In the genomic region with DNA sequence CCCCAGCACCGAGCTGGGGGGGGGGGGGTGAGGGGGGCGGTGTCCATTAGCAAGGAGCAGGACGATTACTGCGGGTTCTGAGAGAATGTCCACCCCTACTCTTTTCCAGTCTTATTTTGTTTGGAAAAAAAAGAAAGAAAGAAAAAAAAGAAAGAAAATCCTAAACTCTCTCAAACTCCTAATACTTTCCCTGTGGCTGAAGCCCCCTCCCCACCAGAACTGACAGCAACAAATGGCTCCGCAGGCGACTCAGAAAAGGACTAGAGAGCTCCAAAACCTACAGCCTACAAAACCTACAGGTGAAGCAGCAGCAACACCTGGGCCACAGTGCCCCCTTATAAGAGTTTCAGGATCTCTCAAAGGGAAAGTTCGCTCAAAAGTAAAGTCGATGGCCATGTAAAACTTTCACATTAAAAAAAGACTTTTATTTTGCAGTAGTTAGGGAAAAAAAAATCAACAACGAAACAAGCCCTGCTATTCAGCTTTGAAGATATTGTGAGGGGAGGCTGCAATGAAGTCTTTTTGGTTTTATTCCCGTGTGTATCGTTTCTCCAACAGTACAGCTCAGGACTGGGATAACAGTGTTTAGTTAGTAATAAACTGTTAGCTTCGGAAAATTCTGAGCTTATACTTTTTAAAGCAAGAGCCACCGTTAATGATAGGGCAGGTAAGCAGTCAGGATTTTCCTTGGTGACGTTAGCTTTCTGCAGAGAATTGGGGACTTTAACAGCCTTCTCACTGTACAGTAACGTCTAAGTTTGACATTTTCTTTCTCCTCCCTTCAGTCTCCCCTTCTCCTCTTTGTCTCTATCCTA, we compare ENCODE assay signal across 9 mouse cellular contexts. TPM values are rescaled to one million over a fixed set of nuclear protein-coding genes. Genes with fewer than 3 reads are reported as not detected.
A peak's percentile ranks its signal among the peaks of the same experiment; 100 is the strongest.
DNase-seq lines count a peak whose midpoint lies in the region; ATAC-seq and TF ChIP-seq lines count a peak whose summit lies in the region.
"Had no signal": no experiment of that assay in that cellular context is flagged by ENCODE, and none has a peak within 500 bp of the region (broad histone marks: within the 10 kb centered on the region; RNA-seq: fewer than 3 reads in every experiment).

No protein-coding gene starts in this region.

- no peaks in the 10 kb centered on the region for H3K36me3 ChIP-seq in intestine, embryonic 16.5 days (ENCODE audit: control insufficient read depth, insufficient read depth, low read length)
- no peaks in the 10 kb centered on the region for H3K36me3 ChIP-seq in intestine, postnatal 0 days (ENCODE audit: control insufficient read depth, insufficient read depth)
- no peaks in the 10 kb centered on the region for H3K36me3 ChIP-seq in hindbrain, embryonic 10.5 days
- H3K36me3 ChIP-seq in midbrain, embryonic 13.5 days = no peaks in the 10 kb centered on the region

- H3K9me3 ChIP-seq in intestine, embryonic 16.5 days (ENCODE audit: control insufficient read depth, low read length) = no peaks in the 10 kb centered on the region
- H3K9me3 ChIP-seq in intestine, postnatal 0 days (ENCODE audit: control insufficient read depth) = no peaks in the 10 kb centered on the region
- H3K9me3 ChIP-seq in hindbrain, embryonic 10.5 days = no peaks in the 10 kb centered on the region
- no peaks in the 10 kb centered on the region for H3K9me3 ChIP-seq in midbrain, embryonic 13.5 days

- TF ChIP-seq CTCF in intestine, postnatal 0 days (IDR thresholded peaks at IDR 0.05; ENCODE audit: low read depth) = no peak

- ATAC-seq in intestine, embryonic 16.5 days = no peak
- ATAC-seq in intestine, postnatal 0 days = no peak
- no peak for ATAC-seq in midbrain, embryonic 13.5 days
- ATAC-seq in inflammation-experienced regulatory T-cells, adult 6 months = no peak

- no peak overlapping the region for H3K27ac ChIP-seq in intestine, embryonic 16.5 days (ENCODE audit: low read length)
- H3K27ac ChIP-seq in intestine, postnatal 0 days (ENCODE audit: low read depth, low read length) = no peak overlapping the region
- peak overlapping the region; percentile 99 for H3K27ac ChIP-seq in hindbrain, embryonic 10.5 days
- peak overlapping the region; percentile 95 for H3K27ac ChIP-seq in midbrain, embryonic 13.5 days

- H3K4me3 ChIP-seq in intestine, embryonic 16.5 days (ENCODE audit: low read length) = 0 out of 2 replicates have a peak overlapping the region, but pooled peaks have one; percentile 0
- no peak overlapping the region for H3K4me3 ChIP-seq in intestine, postnatal 0 days (ENCODE audit: low read depth, low read length)
- peak overlapping the region; percentile 82 for H3K4me3 ChIP-seq in hindbrain, embryonic 10.5 days
- peak overlapping the region; percentile 53 for H3K4me3 ChIP-seq in midbrain, embryonic 13.5 days (replicated peaks)

- WGBS in intestine, embryonic 16.5 days = 1% methylated on average over 15 of the region's 15 CpGs
- 2% methylated on average over 15 of the region's 15 CpGs for WGBS in intestine, postnatal 0 days
- WGBS in hindbrain, embryonic 10.5 days = under 1% methylated on average over 15 of the region's 15 CpGs
- WGBS in midbrain, embryonic 13.5 days = 1% methylated on average over 15 of the region's 15 CpGs

- H3K4me1 ChIP-seq in intestine, embryonic 16.5 days (ENCODE audit: control insufficient read depth, insufficient read depth, low read length) = peaks cover 10% of the 10 kb centered on the region; the same call in 1 of the 2 replicates
- H3K4me1 ChIP-seq in intestine, postnatal 0 days (replicated peaks; ENCODE audit: control insufficient read depth, insufficient read depth, low read length) = no peaks in the 10 kb centered on the region; the same call in 1 of the 2 replicates
- peaks cover 76% of the 10 kb centered on the region for H3K4me1 ChIP-seq in hindbrain, embryonic 10.5 days (replicated peaks)
- peaks cover 60% of the 10 kb centered on the region for H3K4me1 ChIP-seq in midbrain, embryonic 13.5 days (replicated peaks)

- peak; percentile 31 for DNase-seq in embryo, embryonic 9.5 days (ENCODE audit: extremely low spot score)
- no peak for DNase-seq in hindbrain, embryonic 10.5 days (ENCODE audit: low spot score)
- DNase-seq in adrenal gland, postnatal 25 days = no peak
- no peak for DNase-seq in frontal cortex, postnatal 36 days (ENCODE audit: low spot score in 2 of 2)
- DNase-seq: lung, postnatal 4 days had no signal

- H3K27me3 ChIP-seq in intestine, embryonic 16.5 days (replicated peaks; ENCODE audit: control insufficient read depth, insufficient read depth, low read length) = peaks cover 74% of the 10 kb centered on the region
- peaks cover 90% of the 10 kb centered on the region for H3K27me3 ChIP-seq in intestine, postnatal 0 days (replicated peaks; ENCODE audit: control insufficient read depth, insufficient read depth, low read length)
- H3K27me3 ChIP-seq in hindbrain, embryonic 10.5 days (ENCODE audit: insufficient read depth, poor library complexity, severe bottlenecking) = peaks cover 72% of the 10 kb centered on the region
- H3K27me3 ChIP-seq in midbrain, embryonic 13.5 days = no peaks in the 10 kb centered on the region

- H3K9ac ChIP-seq in intestine, embryonic 16.5 days (ENCODE audit: low read depth, low read length) = no peak overlapping the region
- H3K9ac ChIP-seq in intestine, postnatal 0 days (ENCODE audit: low read depth, low read length) = no peak overlapping the region
- peak overlapping the region; percentile 82 for H3K9ac ChIP-seq in midbrain, embryonic 13.5 days (replicated peaks)

- 0 out of 2 replicates have a peak overlapping the region, but pooled peaks have one; percentile 5 for H3K4me2 ChIP-seq in intestine, embryonic 16.5 days (ENCODE audit: low read depth, low read length)
- H3K4me2 ChIP-seq in intestine, postnatal 0 days (replicated peaks; ENCODE audit: low read depth) = no peak overlapping the region
- H3K4me2 ChIP-seq in midbrain, embryonic 13.5 days (replicated peaks) = peak overlapping the region; percentile 77

RNA-seq across cellular contexts. Expression of a gene that starts 7.4 kb away (rescaled TPM):
- not detected in 2 replicates for polyA plus RNA-seq in intestine, embryonic 16.5 days (2015; fragmentation: Nextera tagmentation; extraction: Ambion mirVana)
- polyA plus RNA-seq in intestine, postnatal 0 days (2015; fragmentation: Nextera tagmentation; extraction: Ambion mirVana) = not detected in 2 replicates
- polyA plus RNA-seq in hindbrain, embryonic 10.5 days (2016; fragmentation: Nextera tagmentation; extraction: Ambion mirVana) = 44.0 and 45.4 TPM in 2 replicates
- 69.3 and 80.0 TPM in 2 replicates for polyA plus RNA-seq in midbrain, embryonic 13.5 days (2015; fragmentation: Nextera tagmentation; extraction: Ambion mirVana)
- total RNA-seq in adrenal gland, postnatal 25 days (2021) = 0.06 TPM in 1 of 2 replicates, not detected in the other
- polyA plus RNA-seq in inflammation-experienced regulatory T-cells, adult 6 months (2017; shearing (Covaris generic)) = under 1 TPM in 2 of 3 experiments, not detected in 1; 0.05 to 0.09 TPM

Comparison
In these comparisons a context has a peak if more than half of its experiments do, and no peak if none do; other contexts are left out.
1. H3K27ac ChIP-seq: peak in hindbrain, embryonic 10.5 days (single experiment) and midbrain, embryonic 13.5 days (single experiment); none in intestine, embryonic 16.5 days (single experiment) and intestine, postnatal 0 days (single experiment).
2. RNA of a gene that starts 7.4 kb away (polyA plus RNA-seq): 69.3 to 80.0 TPM in midbrain, embryonic 13.5 days and 44.0 to 45.4 TPM in hindbrain, embryonic 10.5 days; 0.05 to 0.09 TPM in inflammation-experienced regulatory T-cells, adult 6 months, not detected in intestine, embryonic 16.5 days and not detected in intestine, postnatal 0 days; every median in the first group is over 10 times any median in the second.